Mouse (Mus musculus): ENCODE measurements around the gene Trmt1.

GRCm38 (mm10) chr8:84697166-84698130, 11.3 kb downstream of the Trmt1 start:
- no peak for TF ChIP-seq CTCF (IDR thresholded peaks at IDR 0.05; ENCODE audit: control insufficient read depth, insufficient read depth, insufficient replicate concordance, low read depth, low read length)
- no peak for TF ChIP-seq POLR2A (IDR thresholded peaks at IDR 0.05; ENCODE audit: control insufficient read depth, low read depth, low read length)
